Mouse (Mus musculus): ENCODE data around the gene Esam.

Gene Esam

GRCm38 (mm10) chr9:37530888-37531705 lies 3.2 kb downstream of the Esam start:
- peak; percentile 91 for DNase-seq

GRCm38 (mm10) chr9:37536851-37537250 lies 9.0 kb downstream of the Esam start:
- no peak for DNase-seq

GRCm38 (mm10) chr9:37537658-37538250 lies 9.9 kb downstream of the Esam start:
- DNase-seq: no peak

- no peak for DNase-seq
Observed at GRCm38 (mm10) chr9:37539170-37540025, 11.5 kb downstream of the Esam start, which contains the start of gene Vsig2. TSS of gene Vsig2 (plus strand) at chr9:37539255.

- DNase-seq: no peak
Observed at GRCm38 (mm10) chr9:37540226-37540625, 12.3 kb downstream of the Esam start.

GRCm38 (mm10) chr9:37540701-37541575 lies 13.1 kb downstream of the Esam start:
- no peak for DNase-seq

- no peak for DNase-seq
Observed at GRCm38 (mm10) chr9:37541851-37542642, 14.2 kb downstream of the Esam start.

GRCm38 (mm10) chr9:37543869-37544440 lies 16.1 kb downstream of the Esam start:
- peak; percentile 29 for DNase-seq

GRCm38 (mm10) chr9:37544447-37545165 lies 16.7 kb downstream of the Esam start:
- peak; percentile 78 for DNase-seq

GRCm38 (mm10) chr9:37545166-37545610 lies 17.3 kb downstream of the Esam start:
- DNase-seq: no peak

- DNase-seq: no peak
Observed at GRCm38 (mm10) chr9:37545847-37546452, 18.1 kb downstream of the Esam start.

- no peak for DNase-seq
Observed at GRCm38 (mm10) chr9:37546889-37547288, 19.0 kb downstream of the Esam start.

GRCm38 (mm10) chr9:37550435-37550834 lies 22.6 kb downstream of the Esam start:
- DNase-seq: no peak

- DNase-seq: no peak
Observed at GRCm38 (mm10) chr9:37551751-37552531, 24.1 kb downstream of the Esam start.

GRCm38 (mm10) chr9:37552536-37553293 lies 24.8 kb downstream of the Esam start, which contains the start of gene Nrgn:
TSS of gene Nrgn (minus strand) at chr9:37552904.
- DNase-seq: peak; percentile 91

GRCm38 (mm10) chr9:37554279-37554678 lies 26.4 kb downstream of the Esam start:
- DNase-seq: no peak

GRCm38 (mm10) chr9:37554838-37555748 lies 27.2 kb downstream of the Esam start, which contains the start of gene Siae:
TSS of gene Siae (plus strand) at chr9:37555698.
- no peak for DNase-seq

Measured in kidney, postnatal 14 days (tissue).